Mouse (Mus musculus) limb, embryonic 14.5 days (tissue): Measurements from ENCODE around the gene Ywhag. TPM values are rescaled to one million over a fixed set of nuclear protein-coding genes. Genes with fewer than 3 reads are reported as not detected.

Experiments used
- ATAC-seq: fragments of 200-750 bp; cut with Nextera tagmentation; 2 replicates; pipeline ENCODE4 v1.8.0; 2017; ENCODE audit warnings: low read depth, moderate number of reproducible peaks, moderate TSS enrichment; ENCODE audit not compliant: low FRiP score
- DNase-seq: peaks from one replicate; pipeline ENCODE4 v3.0.0-alpha.2; 2015; ENCODE audit warnings: low spot score
- H3K27ac ChIP-seq: fragments of 300-500 bp; sonication (generic); replicated peaks from 2 replicates; pipeline ENCODE4 v1.5.1; 2014; ENCODE audit warnings: low read depth, mild to moderate bottlenecking, low read length, moderate library complexity, mixed read lengths
- H3K27me3 ChIP-seq: fragments of 300-500 bp; sonication (generic); 2 replicates; pipeline ENCODE4 v1.6.1; 2014; ENCODE audit warnings: low read length, mixed read lengths; ENCODE audit not compliant: control insufficient read depth, insufficient read depth
- H3K36me3 ChIP-seq: fragments of 300-500 bp; sonication (generic); 2 replicates; pipeline ENCODE4 v1.6.1; 2014; ENCODE audit warnings: mild to moderate bottlenecking, low read length, moderate library complexity, mixed read lengths; ENCODE audit not compliant: control insufficient read depth, insufficient read depth
- H3K4me1 ChIP-seq: fragments of 300-500 bp; sonication (generic); 2 replicates; pipeline ENCODE4 v1.6.1; 2014; ENCODE audit warnings: antibody characterized with exemption, low read length, mixed read lengths; ENCODE audit not compliant: control insufficient read depth, insufficient read depth
- H3K4me2 ChIP-seq: fragments of 300-500 bp; sonication (generic); replicated peaks from 2 replicates; pipeline ENCODE4 v1.6.1; 2014; ENCODE audit warnings: low read depth, mild to moderate bottlenecking, low read length, moderate library complexity; ENCODE audit not compliant: severe bottlenecking
- H3K4me3 ChIP-seq: fragments of 300-500 bp; sonication (generic); replicated peaks from 2 replicates; pipeline ENCODE4 v1.5.1; 2014; ENCODE audit warnings: low read length
- H3K9ac ChIP-seq: fragments of 300-500 bp; sonication (generic); 2 replicates; pipeline ENCODE4 v1.6.1; 2014; ENCODE audit warnings: mild to moderate bottlenecking, low read depth, low read length, moderate library complexity; ENCODE audit not compliant: severe bottlenecking
- H3K9me3 ChIP-seq: fragments of 300-500 bp; sonication (generic); 2 replicates; pipeline ENCODE4 v1.6.1; 2016; ENCODE audit warnings: low read length; ENCODE audit not compliant: control insufficient read depth
- POLR2A ChIP-seq: fragments of 200-500 bp; IDR thresholded peaks from 2 replicates; pipeline ENCODE4 v1.8.0; 2012; ENCODE audit warnings: inconsistent platforms, mild to moderate bottlenecking, moderate library complexity, borderline replicate concordance; ENCODE audit not compliant: insufficient read depth, insufficient read length; ENCODE audit errors: extremely low read depth
- WGBS: fragments of 180-500 bp; shearing (Covaris S2); extraction: QIAGEN DNeasy Blood & Tissue Kit; methylation state at CpG from one replicate; pipeline ENCODE4 v1.1.7; 2014; 5-methylcytosine and 5-hydroxymethylcytosine counted together
- polyA plus RNA-seq, 2 experiments: library from polyadenylated mRNA; depleted of rRNA in 1 of 2; stranded (reverse) in 1 of 2; unstranded in 1 of 2; fragments of >200 nt; fragmentation: Nextera tagmentation in 1 of 2; extraction: Ambion mirVana in 1 of 2; gene quantifications; 2 replicates each; pipeline versions ENCODE4 v1.2.1 to v1.2.3; 2012 to 2014

Gene Ywhag
- polyA plus RNA-seq (2012; rRNA removed): 83.6 and 91.3 TPM in 2 replicates
- polyA plus RNA-seq (2014; fragmentation: Nextera tagmentation; extraction: Ambion mirVana): 72.9 and 76.9 TPM in 2 replicates

DNA sequence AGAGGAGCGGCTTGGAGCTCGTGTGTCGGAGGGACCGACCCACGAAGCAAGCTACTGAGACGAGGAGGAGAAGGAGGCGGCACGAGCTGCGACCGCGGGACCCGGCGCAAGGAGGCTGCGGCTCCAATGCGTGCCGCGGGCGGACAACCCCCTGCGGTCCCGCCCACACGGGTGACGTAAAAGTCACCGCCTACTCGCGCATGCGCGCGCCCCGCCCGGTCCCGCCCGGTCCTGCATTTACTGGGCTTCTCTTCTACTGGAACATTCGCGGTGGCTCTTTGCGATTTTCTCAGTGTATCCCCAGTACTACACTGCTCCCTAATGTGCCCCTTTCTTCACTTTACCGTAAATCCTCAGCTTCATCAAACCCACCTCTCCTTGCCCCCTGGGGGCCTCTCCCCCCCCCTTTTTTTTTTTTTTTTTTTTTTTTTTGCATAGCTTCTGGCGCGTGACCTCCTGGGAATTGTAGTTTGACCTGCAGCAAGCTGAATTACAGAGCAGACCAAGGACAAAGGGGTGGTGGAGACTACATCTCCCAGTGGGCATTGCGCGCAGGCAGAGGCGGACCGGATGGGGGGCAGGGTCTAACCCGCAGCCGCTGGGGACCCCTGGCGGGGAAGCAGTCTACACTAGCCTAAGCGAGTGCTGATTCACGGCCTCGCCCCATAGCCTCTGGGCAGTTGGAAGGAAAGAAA is at the start of gene Ywhag:
TSS of gene Ywhag (minus strand) at position 136 of the 695 bp plus-strand sequence.
- WGBS: under 1% methylated on average over 41 of the region's 48 CpGs
- Histone ChIP-seq H3K4me2 (peak within 1 kb of the TSS; percentile 62), H3K4me1 (peaks cover 14% of the 10 kb centered on the region; the same call in 1 of the 2 replicates)

DNA sequence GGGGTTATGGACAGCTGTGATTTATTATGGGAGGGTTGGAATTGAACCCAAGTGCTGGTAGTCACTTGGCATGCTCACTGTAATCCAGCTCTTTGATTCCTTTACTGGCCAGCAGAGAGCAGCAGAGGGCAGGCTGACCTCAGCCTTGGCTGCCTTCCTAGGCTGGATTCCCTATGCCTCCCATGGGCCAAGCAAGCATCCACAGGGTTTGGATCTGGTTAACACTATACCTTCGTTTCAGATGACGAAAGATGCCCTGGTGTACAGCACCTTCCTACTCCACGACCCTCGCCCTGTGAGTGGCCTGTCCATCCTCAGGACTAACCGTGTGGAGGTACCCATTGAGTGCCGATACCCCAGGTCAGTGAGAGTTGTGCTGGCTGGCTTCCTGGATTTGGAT is 48.0 kb upstream of the Ywhag start:
- no peak for TF ChIP-seq POLR2A
- peak; percentile 75; the same call in 1 of the 2 replicates for ATAC-seq
- Histone ChIP-seq H3K9ac (no peak overlapping the region), H3K36me3 (no peaks in the 10 kb centered on the region), H3K27ac (no peak overlapping the region), H3K4me3 (no peak overlapping the region), H3K4me1 (no peaks in the 10 kb centered on the region), H3K4me2 (no peak overlapping the region), H3K27me3 (no peaks in the 10 kb centered on the region), H3K9me3 (no peaks in the 10 kb centered on the region)
- DNase-seq: peak; percentile 78
- 40% methylated on average over 6 of the region's 6 CpGs for WGBS

More for the DNA sequence above, at the start of gene Ywhag:
- Histone ChIP-seq H3K27me3 (no peaks in the 10 kb centered on the region), H3K9me3 (no peaks in the 10 kb centered on the region), H3K27ac (peak within 1 kb of the TSS; percentile 87), H3K4me3 (peak within 1 kb of the TSS; percentile 88), H3K9ac (peak within 1 kb of the TSS; percentile 72), H3K36me3 (peaks cover 23% of the 10 kb centered on the region)
- TF ChIP-seq POLR2A: peak; percentile 92; the same call in 1 of the 2 replicates
- peak; percentile 97 for DNase-seq
- ATAC-seq: peak; percentile 94

DNA sequence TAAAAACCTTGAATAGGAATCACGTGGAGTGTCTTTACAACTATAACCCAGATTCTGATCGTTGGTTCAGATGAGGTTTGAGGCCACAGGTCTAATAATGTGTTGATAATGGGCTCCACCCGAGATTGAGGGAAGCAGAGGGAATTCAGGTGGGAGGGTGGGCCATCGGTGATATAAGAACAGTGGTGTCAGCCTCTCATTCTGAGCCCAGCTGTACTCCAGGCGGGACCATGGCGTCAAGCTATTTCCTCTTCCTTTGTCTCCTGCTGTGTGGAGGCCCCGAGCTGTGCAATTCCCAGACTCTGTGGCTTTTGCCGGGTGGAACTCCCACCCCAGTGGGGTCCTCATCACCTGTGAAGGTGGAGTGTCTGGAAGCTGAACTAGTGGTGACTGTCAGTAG is 45.5 kb upstream of the Ywhag start, which contains the start of gene Zp3:
TSS of gene Zp3 (plus strand) at position 196 of the 400 bp plus-strand sequence.
- no peak within 1 kb of the TSS for H3K9ac ChIP-seq
- H3K27me3 ChIP-seq: no peaks in the 10 kb centered on the region
- H3K27ac ChIP-seq: no peak within 1 kb of the TSS
- no peak for ATAC-seq
- WGBS: 61% methylated on average over 8 of the region's 8 CpGs
- TF ChIP-seq POLR2A: no peak
- H3K4me2 ChIP-seq: no peak within 1 kb of the TSS
- H3K4me3 ChIP-seq: no peak within 1 kb of the TSS
- DNase-seq: no peak
- no peaks in the 10 kb centered on the region for H3K4me1 ChIP-seq
- H3K9me3 ChIP-seq: no peaks in the 10 kb centered on the region
- H3K36me3 ChIP-seq: no peaks in the 10 kb centered on the region

DNA sequence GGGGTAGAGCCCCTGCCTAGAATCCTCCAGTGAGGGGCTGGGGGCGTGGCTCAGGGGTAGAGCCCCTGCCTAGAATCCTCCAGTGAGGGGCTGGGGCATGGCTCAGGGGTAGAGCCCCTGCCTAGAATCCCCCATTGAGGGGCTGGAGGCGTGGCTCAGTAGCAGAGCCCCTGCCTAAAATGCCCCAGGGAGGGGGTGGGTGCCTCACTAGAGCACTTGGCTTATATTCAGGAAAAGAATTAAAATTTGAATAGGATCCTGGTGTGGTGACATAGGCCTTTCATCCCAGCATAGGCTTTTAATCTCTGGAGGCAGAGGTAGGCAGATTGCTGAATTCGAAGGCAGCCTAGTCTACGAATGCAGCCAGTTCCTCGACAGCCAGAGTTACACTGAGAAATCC is 45.0 kb upstream of the Ywhag start:
- 80% methylated on average over 5 of the region's 5 CpGs for WGBS
- Histone ChIP-seq H3K4me2 (no peak overlapping the region), H3K27ac (no peak overlapping the region), H3K9ac (no peak overlapping the region), H3K4me3 (no peak overlapping the region), H3K36me3 (no peaks in the 10 kb centered on the region), H3K9me3 (no peaks in the 10 kb centered on the region), H3K4me1 (no peaks in the 10 kb centered on the region), H3K27me3 (no peaks in the 10 kb centered on the region)
- DNase-seq (no peak), ATAC-seq (no peak)
- no peak for TF ChIP-seq POLR2A

DNA sequence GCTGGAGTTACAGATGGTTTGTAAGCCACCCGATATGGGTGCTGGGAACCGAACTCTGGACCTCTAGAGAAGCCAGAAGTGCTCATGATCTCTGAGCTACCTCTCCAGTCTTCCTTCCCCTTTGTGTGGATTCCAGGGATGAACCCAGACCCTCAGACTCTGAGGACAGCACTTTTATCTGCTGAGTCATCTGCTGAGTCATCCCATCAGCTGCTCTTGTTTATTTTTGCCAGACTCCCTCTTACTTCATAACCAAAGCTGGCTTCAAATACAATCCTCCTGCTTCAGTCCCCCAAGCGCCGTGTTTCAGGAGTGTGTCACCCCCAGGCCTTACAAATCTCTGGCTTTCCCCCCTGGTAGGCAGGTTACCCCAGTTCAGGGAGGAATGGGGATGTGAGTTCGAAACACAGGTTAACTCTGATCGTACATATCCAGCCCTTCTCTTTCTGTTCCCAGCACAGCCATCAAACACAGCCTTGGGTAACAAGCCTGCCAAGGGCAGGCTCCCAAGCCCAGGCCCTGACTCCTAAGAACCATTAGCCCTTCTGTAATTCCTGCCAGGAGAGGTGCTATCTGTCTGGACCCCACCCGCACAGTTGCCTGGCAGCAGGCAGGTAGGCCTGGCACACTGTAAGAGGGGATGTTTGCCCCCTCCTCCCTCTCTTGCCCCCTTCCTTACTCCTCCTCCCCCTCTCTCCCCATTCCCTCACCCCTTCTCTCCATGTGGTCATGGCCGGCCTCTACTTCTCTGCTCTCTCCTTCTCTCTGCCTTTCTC is 41.7 kb upstream of the Ywhag start:
- Histone ChIP-seq H3K4me1 (no peaks in the 10 kb centered on the region), H3K9ac (no peak overlapping the region), H3K27ac (no peak overlapping the region), H3K36me3 (no peaks in the 10 kb centered on the region), H3K4me3 (no peak overlapping the region), H3K4me2 (no peak overlapping the region), H3K27me3 (no peaks in the 10 kb centered on the region), H3K9me3 (no peaks in the 10 kb centered on the region)
- TF ChIP-seq POLR2A: no peak
- ATAC-seq (no peak), DNase-seq (no peak)
- 85% methylated on average over 8 of the region's 8 CpGs for WGBS
